Mouse (Mus musculus): ENCODE data around the gene Tor3a.

GRCm38 (mm10) chr1:156641808-156642207 is 32.3 kb downstream of the Tor3a start:
- no peak for TF ChIP-seq CTCF (IDR thresholded peaks at IDR 0.05; ENCODE audit: low read depth)
- no peak for TF ChIP-seq EP300 (IDR thresholded peaks at IDR 0.05; ENCODE audit: low read depth)

Measured in liver, embryonic 14.5 days (tissue).